Mouse (Mus musculus): ENCODE data around the gene Psrc1. TPM values are rescaled to one million over a fixed set of nuclear protein-coding genes. Genes with fewer than 3 reads are reported as not detected.

Gene Psrc1
- polyA plus RNA-seq, 1 experiment from 2014 or later: 21.9 TPM

DNA sequence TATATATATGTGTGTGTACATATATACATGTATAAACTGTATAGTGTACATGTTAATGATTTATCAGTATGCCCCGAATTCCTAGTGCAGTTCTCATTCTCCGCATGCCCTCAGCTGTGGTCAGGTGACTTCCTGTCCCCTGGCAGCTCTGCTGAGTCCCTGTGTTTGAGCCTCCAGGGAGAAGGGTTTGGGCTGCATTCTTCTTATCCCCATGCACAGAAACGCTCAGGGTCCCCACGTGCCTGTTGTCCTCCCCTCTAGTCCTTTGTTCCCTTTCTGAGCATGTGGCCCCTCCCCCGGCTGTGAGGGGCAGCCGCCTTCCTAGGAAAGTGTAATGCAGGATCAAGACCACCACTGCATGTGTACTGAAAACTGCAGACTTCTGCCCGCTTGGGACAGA, 22.7 kb upstream of the Psrc1 start:
- Histone ChIP-seq H3K27ac (ENCODE audit: low read length) (no peak overlapping the region), H3K9ac (ENCODE audit: low read length) (peak overlapping the region; percentile 39; the same call in 1 of the 2 replicates)

DNA sequence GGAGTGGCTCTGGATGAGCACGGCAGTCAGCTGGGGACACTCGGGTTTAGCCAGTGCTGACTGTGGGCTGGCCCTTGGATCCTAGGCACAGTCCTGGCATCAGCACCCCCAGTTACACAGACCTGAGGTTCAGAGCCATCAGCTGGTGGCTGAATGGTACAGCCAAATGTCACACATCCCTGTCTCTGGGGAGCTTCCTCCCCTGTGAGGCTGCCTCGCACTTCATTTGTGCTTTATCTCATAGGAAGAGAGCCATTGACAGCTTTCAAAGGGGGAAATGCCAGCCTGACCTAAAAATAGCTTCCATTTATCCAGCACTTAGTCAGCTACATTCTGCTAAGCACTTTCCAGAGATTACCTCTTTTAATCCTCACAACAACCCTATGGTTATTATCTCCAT, 20.0 kb upstream of the Psrc1 start:
- Histone ChIP-seq H3K4me2 (ENCODE audit: low read depth, low read length) (no peak overlapping the region), H3K9me3 (replicated peaks; ENCODE audit: control insufficient read depth, low read length) (no peaks in the 10 kb centered on the region), H3K27ac (ENCODE audit: low read length) (peak overlapping the region; percentile 52), H3K36me3 (ENCODE audit: control insufficient read depth, insufficient read depth) (no peaks in the 10 kb centered on the region), H3K9ac (ENCODE audit: low read length) (no peak overlapping the region), H3K4me1 (ENCODE audit: control insufficient read depth, insufficient read depth, low read length) (peaks cover 24% of the 10 kb centered on the region), H3K27me3 (ENCODE audit: control insufficient read depth, insufficient read depth, low read length) (no peaks in the 10 kb centered on the region), H3K4me3 (ENCODE audit: low read length) (no peak overlapping the region)
- peak; percentile 43 for ATAC-seq (replicated peaks; ENCODE audit: extremely low read depth, insufficient read depth, low FRiP score)
- 19% methylated on average over 3 of the region's 3 CpGs for WGBS

More for the DNA sequence above, 22.7 kb upstream of the Psrc1 start:
- Histone ChIP-seq H3K36me3 (ENCODE audit: control insufficient read depth, insufficient read depth) (peaks cover 10% of the 10 kb centered on the region), H3K9me3 (replicated peaks; ENCODE audit: control insufficient read depth, low read length) (no peaks in the 10 kb centered on the region), H3K4me2 (ENCODE audit: low read depth, low read length) (no peak overlapping the region), H3K4me1 (ENCODE audit: control insufficient read depth, insufficient read depth, low read length) (peaks cover 24% of the 10 kb centered on the region), H3K27me3 (ENCODE audit: control insufficient read depth, insufficient read depth, low read length) (no peaks in the 10 kb centered on the region), H3K4me3 (ENCODE audit: low read length) (no peak overlapping the region)
- 19% methylated on average over 7 of the region's 7 CpGs for WGBS
- ATAC-seq (replicated peaks; ENCODE audit: extremely low read depth, insufficient read depth, low FRiP score): no peak

DNA sequence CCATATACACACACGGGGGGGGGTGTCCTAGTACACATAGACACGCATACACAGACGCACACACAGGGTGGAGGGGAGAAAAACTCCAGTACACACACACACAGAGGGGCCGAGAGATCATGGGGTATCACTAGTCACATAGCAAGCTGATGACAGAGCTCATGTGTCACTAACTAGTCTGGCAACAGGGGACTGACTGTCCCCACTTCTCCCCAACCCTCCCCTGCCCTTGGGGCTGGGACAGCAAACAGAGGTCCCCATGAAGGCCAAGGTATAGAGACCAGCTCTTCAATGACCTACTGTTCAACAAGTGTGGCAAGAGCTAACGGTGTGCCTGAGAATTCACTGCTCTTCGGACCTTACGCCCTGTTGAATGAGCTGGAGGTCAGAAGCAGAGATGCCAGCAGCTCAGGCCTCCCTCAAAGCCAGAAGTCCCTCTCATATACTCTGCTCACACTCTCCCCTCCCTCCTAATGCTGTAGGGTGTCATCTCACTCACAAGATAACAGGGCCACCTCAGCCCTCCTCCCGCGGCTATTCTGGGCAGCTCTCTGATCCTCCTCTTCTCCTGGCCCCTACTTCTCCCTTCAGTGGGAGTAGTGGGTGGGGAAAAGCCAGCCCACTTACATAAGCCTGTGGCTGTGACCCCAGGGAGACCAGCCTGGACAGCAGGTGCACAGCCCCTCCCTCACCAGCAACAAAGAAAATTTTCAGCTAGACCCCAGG, 19.2 kb upstream of the Psrc1 start, which contains the start of gene Mybphl:
Gene Mybphl (plus strand): TSS at position 642 of the 726 bp plus-strand sequence.
- H3K4me2 ChIP-seq (ENCODE audit: low read depth, low read length): peak within 1 kb of the TSS; percentile 0; the same call in 1 of the 2 replicates
- H3K27me3 ChIP-seq (ENCODE audit: control insufficient read depth, insufficient read depth, low read length): no peaks in the 10 kb centered on the region
- peaks cover 24% of the 10 kb centered on the region for H3K4me1 ChIP-seq (ENCODE audit: control insufficient read depth, insufficient read depth, low read length)
- peak within 1 kb of the TSS; percentile 26; the same call in 1 of the 2 replicates for H3K4me3 ChIP-seq (ENCODE audit: low read length)
- no peaks in the 10 kb centered on the region for H3K36me3 ChIP-seq (ENCODE audit: control insufficient read depth, insufficient read depth)
- peak within 1 kb of the TSS; percentile 52 for H3K27ac ChIP-seq (ENCODE audit: low read length)
- peak within 1 kb of the TSS; percentile 50 for H3K9ac ChIP-seq (ENCODE audit: low read length)
- no peaks in the 10 kb centered on the region for H3K9me3 ChIP-seq (replicated peaks; ENCODE audit: control insufficient read depth, low read length)
- 40% methylated on average over 9 of the region's 9 CpGs for WGBS
- peak; percentile 71 for ATAC-seq (replicated peaks; ENCODE audit: extremely low read depth, insufficient read depth, low FRiP score)

DNA sequence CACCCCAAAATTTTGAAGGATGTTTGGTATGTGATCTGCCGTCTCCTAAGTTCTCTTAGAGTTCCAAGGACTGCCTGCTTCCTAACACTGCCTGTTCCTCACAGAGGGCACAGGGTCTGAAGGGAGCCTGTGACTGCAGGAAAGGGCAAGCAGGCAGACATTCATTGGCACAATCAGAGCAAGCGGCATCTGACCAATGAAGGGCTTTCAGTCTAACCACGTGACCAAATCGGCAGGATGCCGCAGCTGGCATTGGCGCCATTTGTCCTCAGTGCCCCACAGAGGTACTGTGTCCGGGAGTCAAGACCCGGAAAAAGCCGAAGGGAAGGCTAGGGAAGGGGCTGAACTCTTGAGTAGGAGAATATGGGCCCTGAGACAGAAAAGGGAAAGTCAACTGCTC, 16.5 kb upstream of the Psrc1 start:
- H3K27me3 ChIP-seq (ENCODE audit: control insufficient read depth, insufficient read depth, low read length): no peaks in the 10 kb centered on the region
- H3K27ac ChIP-seq (ENCODE audit: low read length): no peak overlapping the region
- WGBS: 62% methylated on average over 9 of the region's 9 CpGs
- no peak for ATAC-seq (replicated peaks; ENCODE audit: extremely low read depth, insufficient read depth, low FRiP score)
- H3K9ac ChIP-seq (ENCODE audit: low read length): no peak overlapping the region
- H3K4me2 ChIP-seq (ENCODE audit: low read depth, low read length): peak overlapping the region; percentile 23
- no peaks in the 10 kb centered on the region for H3K9me3 ChIP-seq (replicated peaks; ENCODE audit: control insufficient read depth, low read length)
- no peak overlapping the region for H3K4me3 ChIP-seq (ENCODE audit: low read length)
- H3K4me1 ChIP-seq (ENCODE audit: control insufficient read depth, insufficient read depth, low read length): peaks cover 21% of the 10 kb centered on the region
- H3K36me3 ChIP-seq (ENCODE audit: control insufficient read depth, insufficient read depth): no peaks in the 10 kb centered on the region

DNA sequence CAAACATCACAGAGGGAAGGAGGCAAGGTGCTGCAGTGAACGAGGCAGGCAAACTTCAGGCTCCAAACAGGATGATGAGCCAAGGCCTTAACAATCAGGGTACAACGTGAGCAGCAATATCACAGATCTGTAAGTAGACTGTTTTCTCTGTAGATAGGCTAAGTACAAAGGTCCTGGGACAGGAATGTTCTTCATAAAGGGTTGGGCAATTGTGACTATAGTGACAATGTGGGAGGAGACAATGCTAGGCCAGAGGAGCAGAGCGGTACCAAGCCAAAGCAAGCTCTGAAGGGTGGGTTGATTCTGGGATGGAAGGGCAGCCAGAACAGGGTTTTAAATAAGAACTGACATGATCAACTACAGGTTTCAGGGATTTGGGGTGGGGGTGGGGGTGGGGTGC, 15.8 kb upstream of the Psrc1 start:
- H3K4me2 ChIP-seq (ENCODE audit: low read depth, low read length): no peak overlapping the region
- no peak overlapping the region for H3K27ac ChIP-seq (ENCODE audit: low read length)
- no peak overlapping the region for H3K4me3 ChIP-seq (ENCODE audit: low read length)
- ATAC-seq (replicated peaks; ENCODE audit: extremely low read depth, insufficient read depth, low FRiP score): no peak
- peaks cover 27% of the 10 kb centered on the region for H3K4me1 ChIP-seq (ENCODE audit: control insufficient read depth, insufficient read depth, low read length)
- WGBS: 67% methylated on average over 3 of the region's 3 CpGs
- H3K9ac ChIP-seq (ENCODE audit: low read length): no peak overlapping the region
- H3K36me3 ChIP-seq (ENCODE audit: control insufficient read depth, insufficient read depth): no peaks in the 10 kb centered on the region
- no peaks in the 10 kb centered on the region for H3K9me3 ChIP-seq (replicated peaks; ENCODE audit: control insufficient read depth, low read length)
- H3K27me3 ChIP-seq (ENCODE audit: control insufficient read depth, insufficient read depth, low read length): no peaks in the 10 kb centered on the region

DNA sequence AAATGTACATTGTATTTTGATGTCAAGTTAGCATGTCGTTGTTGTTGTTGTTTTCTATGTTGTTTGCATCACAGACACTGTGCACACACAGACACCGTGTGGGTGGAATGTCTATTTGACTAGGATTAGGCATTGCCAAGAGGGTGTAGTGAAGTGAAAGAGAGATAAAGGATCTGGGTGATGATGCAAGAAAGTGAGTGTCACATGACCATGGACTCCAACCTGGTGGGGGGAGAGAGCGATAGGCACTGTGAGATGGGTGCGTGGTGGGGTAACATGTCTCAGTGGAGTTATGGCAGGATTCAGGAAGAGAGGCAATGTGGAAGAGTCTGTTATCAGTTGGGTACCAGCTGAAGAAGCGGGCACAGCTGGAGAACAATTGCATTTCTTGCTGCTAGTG, 14.9 kb upstream of the Psrc1 start:
- ATAC-seq (replicated peaks; ENCODE audit: extremely low read depth, insufficient read depth, low FRiP score): no peak
- Histone ChIP-seq H3K36me3 (ENCODE audit: control insufficient read depth, insufficient read depth) (no peaks in the 10 kb centered on the region), H3K9me3 (replicated peaks; ENCODE audit: control insufficient read depth, low read length) (no peaks in the 10 kb centered on the region), H3K4me2 (ENCODE audit: low read depth, low read length) (no peak overlapping the region), H3K27ac (ENCODE audit: low read length) (no peak overlapping the region), H3K9ac (ENCODE audit: low read length) (no peak overlapping the region), H3K4me1 (ENCODE audit: control insufficient read depth, insufficient read depth, low read length) (peaks cover 26% of the 10 kb centered on the region), H3K27me3 (ENCODE audit: control insufficient read depth, insufficient read depth, low read length) (no peaks in the 10 kb centered on the region), H3K4me3 (ENCODE audit: low read length) (no peak overlapping the region)
- WGBS: 79% methylated on average over 5 of the region's 5 CpGs

DNA sequence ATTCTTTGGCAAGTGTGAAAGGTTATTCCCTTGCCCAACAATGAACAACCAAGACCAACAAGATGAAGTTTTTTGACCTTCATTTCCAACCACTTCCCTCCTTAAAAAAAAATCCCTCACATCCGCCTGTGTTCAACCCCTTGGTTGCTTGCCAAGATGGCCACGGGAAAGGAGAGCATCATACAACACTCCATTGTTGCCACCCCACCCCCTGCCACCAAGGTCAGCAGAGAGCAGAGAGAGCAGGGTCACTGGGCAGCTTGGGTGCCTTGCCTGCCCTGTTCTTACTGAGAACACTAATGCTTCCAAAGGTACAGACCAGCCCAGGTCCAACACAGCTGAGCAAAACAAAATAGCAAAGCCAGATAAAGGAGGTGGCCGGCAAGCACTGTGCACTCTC, 11.4 kb upstream of the Psrc1 start:
- no peaks in the 10 kb centered on the region for H3K36me3 ChIP-seq (ENCODE audit: control insufficient read depth, insufficient read depth)
- no peaks in the 10 kb centered on the region for H3K9me3 ChIP-seq (replicated peaks; ENCODE audit: control insufficient read depth, low read length)
- WGBS: 18% methylated on average over 3 of the region's 3 CpGs
- H3K9ac ChIP-seq (ENCODE audit: low read length): no peak overlapping the region
- ATAC-seq (replicated peaks; ENCODE audit: extremely low read depth, insufficient read depth, low FRiP score): no peak
- H3K27me3 ChIP-seq (ENCODE audit: control insufficient read depth, insufficient read depth, low read length): no peaks in the 10 kb centered on the region
- peaks cover 14% of the 10 kb centered on the region for H3K4me1 ChIP-seq (ENCODE audit: control insufficient read depth, insufficient read depth, low read length)
- no peak overlapping the region for H3K27ac ChIP-seq (ENCODE audit: low read length)
- H3K4me3 ChIP-seq (ENCODE audit: low read length): no peak overlapping the region
- H3K4me2 ChIP-seq (ENCODE audit: low read depth, low read length): 0 out of 2 replicates have a peak overlapping the region, but pooled peaks have one; percentile 2

DNA sequence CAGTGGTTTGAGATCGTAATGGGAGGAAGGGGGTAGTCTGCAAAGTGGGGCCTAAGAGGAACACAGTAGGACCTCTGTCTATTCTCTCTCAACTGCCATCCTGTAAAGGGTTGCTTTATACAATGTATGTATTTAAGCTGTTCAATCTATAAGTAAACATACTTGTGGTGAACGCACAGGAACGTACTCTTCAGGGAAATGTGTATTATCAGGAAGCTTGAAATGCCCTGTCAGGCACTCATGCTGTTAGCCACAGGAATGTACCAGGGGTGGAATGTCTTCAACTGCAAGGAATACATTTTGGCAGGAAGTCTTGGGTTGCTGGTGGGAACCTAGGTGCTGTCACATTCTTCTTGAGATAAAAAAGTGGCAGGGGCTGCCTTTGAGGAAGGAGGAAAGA, 10.9 kb upstream of the Psrc1 start:
- Histone ChIP-seq H3K4me3 (ENCODE audit: low read length) (no peak overlapping the region), H3K27ac (ENCODE audit: low read length) (no peak overlapping the region), H3K36me3 (ENCODE audit: control insufficient read depth, insufficient read depth) (no peaks in the 10 kb centered on the region), H3K9ac (ENCODE audit: low read length) (no peak overlapping the region), H3K27me3 (ENCODE audit: control insufficient read depth, insufficient read depth, low read length) (no peaks in the 10 kb centered on the region), H3K4me2 (ENCODE audit: low read depth, low read length) (no peak overlapping the region), H3K4me1 (ENCODE audit: control insufficient read depth, insufficient read depth, low read length) (peaks cover 14% of the 10 kb centered on the region), H3K9me3 (replicated peaks; ENCODE audit: control insufficient read depth, low read length) (no peaks in the 10 kb centered on the region)
- WGBS: 37% methylated on average over 3 of the region's 3 CpGs
- no peak for ATAC-seq (replicated peaks; ENCODE audit: extremely low read depth, insufficient read depth, low FRiP score)

DNA sequence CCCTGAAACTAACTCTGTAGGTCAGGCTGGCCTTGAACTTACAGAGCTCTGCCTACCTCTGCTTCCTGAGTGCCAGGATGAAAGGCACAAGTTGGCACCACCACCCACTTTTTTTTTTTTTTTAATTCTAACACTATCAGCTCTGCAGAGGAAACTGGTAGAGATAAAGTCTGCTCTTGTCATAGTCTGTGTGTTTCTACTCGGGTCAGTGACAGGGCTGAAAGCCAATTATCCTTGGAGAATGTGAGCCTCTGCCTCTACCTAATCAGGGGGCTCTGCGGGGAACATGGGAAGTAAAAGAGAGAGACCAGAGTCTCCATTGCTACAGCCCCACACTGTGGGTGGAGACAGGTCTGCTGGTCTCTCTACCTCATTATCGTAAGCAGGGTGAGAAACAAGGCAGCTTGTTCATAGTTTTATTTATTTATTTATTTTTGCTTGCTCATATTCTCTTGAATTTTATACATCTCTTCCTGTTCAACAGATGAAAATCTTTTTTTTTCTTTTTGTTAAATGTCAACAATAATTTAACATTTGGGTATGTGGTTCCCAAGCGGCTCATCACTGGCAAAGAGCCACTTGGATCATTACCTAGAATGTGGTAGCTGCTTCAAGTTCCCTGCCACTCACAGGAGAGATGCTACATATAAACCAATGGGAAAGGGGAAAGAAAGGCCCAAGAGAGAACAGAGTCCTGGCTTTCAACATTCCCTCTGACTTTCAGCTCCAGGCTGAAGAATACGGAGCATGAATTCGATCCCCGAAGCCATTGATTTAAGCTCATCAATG, 4.6 kb upstream of the Psrc1 start:
- Histone ChIP-seq H3K27me3 (ENCODE audit: control insufficient read depth, insufficient read depth, low read length) (no peaks in the 10 kb centered on the region), H3K27ac (ENCODE audit: low read length) (peak overlapping the region; percentile 44), H3K4me3 (ENCODE audit: low read length) (no peak overlapping the region), H3K4me2 (ENCODE audit: low read depth, low read length) (no peak overlapping the region), H3K9ac (ENCODE audit: low read length) (no peak overlapping the region), H3K4me1 (ENCODE audit: control insufficient read depth, insufficient read depth, low read length) (peaks cover 25% of the 10 kb centered on the region), H3K36me3 (ENCODE audit: control insufficient read depth, insufficient read depth) (no peaks in the 10 kb centered on the region), H3K9me3 (replicated peaks; ENCODE audit: control insufficient read depth, low read length) (no peaks in the 10 kb centered on the region)
- no peak; the same call in 1 of the 2 replicates for ATAC-seq (replicated peaks; ENCODE audit: extremely low read depth, insufficient read depth, low FRiP score)
- 56% methylated on average over 7 of the region's 7 CpGs for WGBS
